Mouse (Mus musculus) embryonic facial prominence, embryonic 14.5 days (tissue): ENCODE results near the gene Med29. TPM values are rescaled to one million over a fixed set of nuclear protein-coding genes. Genes with fewer than 3 reads are reported as not detected.

Experiments
- ATAC-seq: fragments of 200-750 bp; cut with Nextera tagmentation; 2 replicates; pipeline ENCODE4 v1.8.0; 2017; ENCODE audit warnings: low read depth, moderate number of reproducible peaks, moderate TSS enrichment
- DNase-seq: peaks from one replicate; pipeline ENCODE4 v3.0.0-alpha.2; 2015; ENCODE audit warnings: low spot score
- H3K27ac ChIP-seq: fragments of 300-500 bp; sonication (generic); replicated peaks from 2 replicates; pipeline ENCODE4 v1.5.1; 2014; ENCODE audit warnings: low read depth, mild to moderate bottlenecking, low read length, moderate library complexity
- H3K27me3 ChIP-seq: fragments of 300-500 bp; sonication (generic); replicated peaks from 2 replicates; pipeline ENCODE4 v1.6.1; 2014; ENCODE audit warnings: low read length; ENCODE audit not compliant: control insufficient read depth, insufficient read depth
- H3K36me3 ChIP-seq: fragments of 300-500 bp; sonication (generic); 2 replicates; pipeline ENCODE4 v1.6.1; 2014; ENCODE audit warnings: low read length, mixed read lengths; ENCODE audit not compliant: control insufficient read depth, insufficient read depth
- H3K4me1 ChIP-seq: fragments of 300-500 bp; sonication (generic); 2 replicates; pipeline ENCODE4 v1.6.1; 2014; ENCODE audit warnings: antibody characterized with exemption, low read length; ENCODE audit not compliant: control insufficient read depth, insufficient read depth
- H3K4me2 ChIP-seq: fragments of 300-500 bp; sonication (generic); 2 replicates; pipeline ENCODE4 v1.6.1; 2014; ENCODE audit warnings: low read depth, mild to moderate bottlenecking, low read length, moderate library complexity, mixed read lengths
- H3K4me3 ChIP-seq: fragments of 300-500 bp; sonication (generic); 2 replicates; pipeline ENCODE4 v1.5.1; 2014; ENCODE audit warnings: low read depth, mild to moderate bottlenecking, low read length
- H3K9ac ChIP-seq: fragments of 300-500 bp; sonication (generic); 2 replicates; pipeline ENCODE4 v1.6.1; 2014; ENCODE audit warnings: low read depth, mild to moderate bottlenecking, low read length, moderate library complexity, mixed read lengths
- H3K9me3 ChIP-seq: fragments of 300-500 bp; sonication (generic); 2 replicates; pipeline ENCODE4 v1.6.1; 2016; ENCODE audit warnings: low read length; ENCODE audit not compliant: control insufficient read depth
- WGBS: fragments of 180-500 bp; shearing (Covaris S2); extraction: QIAGEN DNeasy Blood & Tissue Kit; methylation state at CpG from one replicate; pipeline ENCODE4 v1.1.7; 2014; 5-methylcytosine and 5-hydroxymethylcytosine counted together
- polyA plus RNA-seq: library from polyadenylated mRNA; unstranded; fragments of >200 nt; fragmentation: Nextera tagmentation; extraction: Ambion mirVana; gene quantifications from 2 replicates; pipeline ENCODE4 v1.2.1, GENCODE M21; 2014

Med29 gene
- polyA plus RNA-seq, 1 experiment from 2014 or later, result 48.2 TPM

DNA sequence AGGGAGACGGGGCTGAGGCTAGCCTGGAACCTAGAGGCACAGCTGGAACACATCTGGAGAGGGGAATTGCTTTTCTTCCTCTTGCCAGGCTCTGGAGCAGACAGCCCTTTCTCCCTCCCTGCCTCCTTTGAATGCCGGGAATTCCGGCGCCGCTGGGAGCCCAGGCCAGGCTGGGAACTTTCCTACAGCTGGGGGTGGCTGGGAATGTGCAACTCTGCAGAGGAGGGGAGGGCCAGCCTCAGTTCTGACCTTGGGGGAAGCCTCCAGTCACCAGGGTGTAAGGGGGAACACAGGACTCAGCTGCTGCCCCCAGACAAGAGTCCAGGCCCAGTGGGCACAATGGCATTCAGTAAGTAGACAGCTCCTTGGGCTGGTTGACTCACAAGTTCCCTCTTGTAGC lies 35.5 kb downstream of the Med29 start:
- no peaks in the 10 kb centered on the region for H3K27me3 ChIP-seq
- no peak overlapping the region for H3K4me2 ChIP-seq
- H3K4me3 ChIP-seq, result no peak overlapping the region
- 5% methylated on average over 3 of the region's 5 CpGs for WGBS
- H3K9me3 ChIP-seq, result no peaks in the 10 kb centered on the region
- ATAC-seq, result peak; percentile 42
- peak; percentile 72 for DNase-seq
- H3K36me3 ChIP-seq, result peaks cover 72% of the 10 kb centered on the region
- H3K4me1 ChIP-seq, result peaks cover 15% of the 10 kb centered on the region; the same call in 1 of the 2 replicates
- 0 out of 2 replicates have a peak overlapping the region, but pooled peaks have one; percentile 20 for H3K9ac ChIP-seq
- peak overlapping the region; percentile 74 for H3K27ac ChIP-seq

DNA sequence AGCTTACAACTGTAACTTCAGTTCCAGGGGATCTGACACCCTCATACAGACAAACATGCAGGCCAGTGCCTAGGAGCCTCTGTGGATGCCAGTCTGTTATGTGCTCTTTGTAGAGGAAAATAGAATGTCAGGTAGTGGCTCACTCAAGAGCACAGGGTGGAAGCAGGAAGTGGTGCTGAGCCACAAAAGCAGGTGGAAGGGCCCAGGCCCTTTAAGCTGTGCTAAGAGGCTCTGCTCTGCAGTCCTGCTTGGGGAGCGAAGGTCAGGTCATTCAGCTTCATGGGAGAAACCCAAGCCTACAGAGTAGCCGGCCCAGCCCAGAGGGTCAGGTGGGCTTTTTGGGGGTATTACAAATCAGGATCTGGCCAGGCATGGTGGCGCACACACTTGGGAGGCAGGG lies 37.3 kb downstream of the Med29 start:
- H3K9me3 ChIP-seq, result no peaks in the 10 kb centered on the region
- no peak overlapping the region for H3K4me3 ChIP-seq
- H3K9ac ChIP-seq, result no peak overlapping the region
- peaks cover 21% of the 10 kb centered on the region; the same call in 1 of the 2 replicates for H3K4me1 ChIP-seq
- H3K27ac ChIP-seq, result no peak overlapping the region
- DNase-seq (no peak), ATAC-seq (no peak)
- H3K36me3 ChIP-seq, result peaks cover 59% of the 10 kb centered on the region
- no peak overlapping the region for H3K4me2 ChIP-seq
- H3K27me3 ChIP-seq, result no peaks in the 10 kb centered on the region
- whole genome bisulfite sequencing, result 91% methylated on average over 3 of the region's 3 CpGs

DNA sequence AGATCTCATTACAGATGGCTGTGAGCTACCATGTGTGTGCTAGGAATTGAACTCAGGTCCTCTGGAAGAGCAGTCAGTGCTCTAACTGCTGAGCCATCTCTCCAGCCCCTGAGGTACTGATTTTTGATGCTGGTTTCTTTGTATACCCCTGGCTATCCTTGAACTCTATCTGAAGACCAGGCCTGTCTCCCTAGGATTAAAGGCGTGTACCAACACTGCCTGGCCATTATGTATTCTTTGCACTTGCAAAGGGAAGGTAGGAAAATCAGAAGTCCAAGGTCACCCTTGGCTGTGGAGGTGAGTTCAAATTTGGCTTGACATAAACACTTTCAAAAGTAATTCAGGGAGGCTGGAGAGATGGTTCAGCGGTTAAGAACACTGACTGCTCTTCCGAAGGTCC lies 37.9 kb downstream of the Med29 start:
- WGBS, result 96% methylated on average over 3 of the region's 3 CpGs
- peaks cover 25% of the 10 kb centered on the region; the same call in 1 of the 2 replicates for H3K4me1 ChIP-seq
- H3K36me3 ChIP-seq, result peaks cover 53% of the 10 kb centered on the region
- DNase-seq (no peak), ATAC-seq (no peak)
- H3K27ac ChIP-seq, result no peak overlapping the region
- no peak overlapping the region for H3K4me3 ChIP-seq
- no peaks in the 10 kb centered on the region for H3K9me3 ChIP-seq
- no peak overlapping the region for H3K4me2 ChIP-seq
- no peaks in the 10 kb centered on the region for H3K27me3 ChIP-seq
- no peak overlapping the region for H3K9ac ChIP-seq

DNA sequence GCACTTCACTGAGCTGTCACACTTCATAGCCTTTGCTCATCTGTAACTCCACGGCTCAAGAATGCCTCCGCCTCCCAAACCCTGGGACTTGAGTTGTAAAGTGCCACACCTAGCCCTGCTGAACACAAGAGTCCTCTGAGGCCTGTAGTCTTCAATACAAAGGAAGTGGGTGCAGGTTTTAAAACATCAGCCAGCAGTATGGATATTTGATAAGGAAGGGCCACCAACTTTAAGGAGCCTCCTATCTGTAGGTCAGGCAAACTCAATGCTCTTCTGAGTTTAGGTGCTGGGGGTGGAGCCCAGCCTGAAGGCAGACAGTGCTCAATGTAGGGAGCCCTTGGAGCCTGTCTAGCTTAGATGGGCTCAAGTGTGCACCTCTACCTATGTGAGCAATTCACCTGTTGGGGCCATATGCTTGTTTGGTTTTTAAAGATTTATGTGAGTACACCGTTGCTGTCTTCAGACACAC lies 38.4 kb downstream of the Med29 start:
- 87% methylated on average over 3 of the region's 3 CpGs for WGBS
- Histone ChIP-seq H3K27me3 (no peaks in the 10 kb centered on the region), H3K27ac (no peak overlapping the region), H3K36me3 (peaks cover 48% of the 10 kb centered on the region), H3K4me3 (no peak overlapping the region), H3K9me3 (no peaks in the 10 kb centered on the region), H3K9ac (no peak overlapping the region), H3K4me2 (no peak overlapping the region), H3K4me1 (peaks cover 28% of the 10 kb centered on the region; the same call in 1 of the 2 replicates)
- ATAC-seq (no peak), DNase-seq (no peak)

DNA sequence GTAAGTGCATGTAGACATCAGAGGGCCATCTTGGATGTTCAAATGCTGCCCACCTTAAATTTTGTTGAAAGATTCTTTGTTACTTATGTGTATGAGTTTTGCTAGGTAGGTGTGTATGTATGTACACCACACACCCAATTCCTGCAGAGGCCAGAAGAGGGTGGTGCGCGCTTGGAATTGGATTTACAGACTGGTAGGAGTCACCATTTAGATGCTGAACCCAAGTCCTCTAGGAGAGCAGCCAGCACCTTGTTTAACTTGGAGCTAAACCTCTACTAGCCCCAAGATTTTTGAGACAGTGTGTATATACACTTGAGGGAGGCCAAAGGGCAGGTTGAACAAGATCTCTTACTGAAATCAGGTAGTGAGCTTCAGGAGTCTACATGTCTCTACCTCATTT lies 39.2 kb downstream of the Med29 start:
- H3K9me3 ChIP-seq, result no peaks in the 10 kb centered on the region
- no peak for DNase-seq
- peaks cover 28% of the 10 kb centered on the region; the same call in 1 of the 2 replicates for H3K4me1 ChIP-seq
- peaks cover 44% of the 10 kb centered on the region for H3K36me3 ChIP-seq
- 93% methylated on average over 2 of the region's 2 CpGs for WGBS
- no peak overlapping the region for H3K4me2 ChIP-seq
- no peaks in the 10 kb centered on the region for H3K27me3 ChIP-seq
- no peak overlapping the region for H3K4me3 ChIP-seq
- no peak overlapping the region for H3K9ac ChIP-seq
- no peak overlapping the region for H3K27ac ChIP-seq
- no peak for ATAC-seq

DNA sequence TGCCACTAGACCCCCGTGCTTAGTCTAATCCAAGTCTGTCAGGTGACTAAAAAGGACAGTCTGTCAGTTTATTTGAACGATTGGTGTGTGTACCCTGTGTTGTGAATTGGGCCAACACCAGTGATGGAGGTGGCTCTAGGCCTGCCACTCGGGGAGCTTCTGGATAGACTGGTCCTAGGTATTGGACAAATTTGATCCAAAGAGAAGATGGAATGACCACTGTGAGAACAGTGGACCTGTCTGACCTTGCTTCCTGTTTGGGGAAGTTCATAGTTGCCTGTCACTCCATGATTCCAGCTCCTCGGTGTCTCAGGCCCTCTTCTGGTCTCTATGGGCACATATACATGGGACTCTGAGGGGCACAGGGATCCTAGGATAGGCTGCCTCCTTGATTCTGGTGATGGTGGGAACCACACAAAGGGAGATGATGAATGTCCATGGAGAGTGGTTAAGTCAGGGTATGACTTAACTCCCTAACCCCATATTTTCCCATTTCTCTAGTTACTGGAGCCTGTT lies 40.8 kb downstream of the Med29 start:
- Histone ChIP-seq H3K36me3 (peaks cover 44% of the 10 kb centered on the region), H3K4me1 (peaks cover 16% of the 10 kb centered on the region; the same call in 1 of the 2 replicates), H3K4me2 (peak overlapping the region; percentile 63), H3K27ac (no peak overlapping the region), H3K9me3 (no peaks in the 10 kb centered on the region), H3K4me3 (peak overlapping the region; percentile 91), H3K27me3 (no peaks in the 10 kb centered on the region), H3K9ac (peak overlapping the region; percentile 98)
- ATAC-seq (no peak), DNase-seq (no peak)
- WGBS, result 32% methylated on average over 4 of the region's 4 CpGs

DNA sequence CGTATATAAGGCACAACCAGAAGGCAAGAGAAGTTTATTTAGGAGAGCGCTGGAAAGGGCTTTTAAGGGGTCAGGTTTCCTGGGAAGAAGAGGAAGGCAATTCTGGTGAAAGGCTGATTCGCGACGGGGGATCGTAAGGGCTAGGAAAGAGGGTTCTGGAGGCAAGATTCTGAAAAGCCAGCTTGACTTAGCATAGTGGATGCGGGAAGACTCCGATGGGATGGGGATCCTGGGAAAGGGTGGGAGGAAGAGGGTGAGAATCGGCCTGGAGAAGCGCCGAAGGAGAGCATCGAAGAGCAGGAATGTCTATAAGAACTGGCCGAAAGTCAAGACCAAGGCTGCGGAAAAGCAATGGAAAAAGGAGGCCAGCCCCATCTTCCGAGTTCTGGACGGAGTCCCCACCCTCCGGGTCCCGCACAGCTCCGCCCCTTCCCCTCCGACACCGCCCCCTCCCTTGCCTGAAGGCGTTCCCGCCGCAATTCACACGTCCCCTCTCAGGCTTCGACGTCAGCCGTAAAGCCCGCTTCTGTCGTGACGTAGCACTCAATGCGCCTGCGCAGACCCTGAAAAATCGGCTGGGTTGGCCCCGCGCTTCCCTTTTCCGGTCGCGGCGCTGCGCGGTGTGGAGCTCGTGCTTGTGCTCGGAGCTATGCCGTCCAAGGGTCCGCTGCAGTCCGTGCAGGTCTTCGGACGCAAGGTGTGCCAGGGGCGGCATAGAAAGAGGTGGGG lies 42.2 kb downstream of the Med29 start, which contains the start of gene Rps16:
Gene Rps16 (plus strand): TSS at position 498 of the 729 bp plus-strand sequence.
- Histone ChIP-seq H3K36me3 (peaks cover 36% of the 10 kb centered on the region), H3K4me3 (peak within 1 kb of the TSS; percentile 91), H3K4me2 (peak within 1 kb of the TSS; percentile 63), H3K27ac (peak within 1 kb of the TSS; percentile 97), H3K9me3 (no peaks in the 10 kb centered on the region), H3K9ac (peak within 1 kb of the TSS; percentile 98), H3K4me1 (peaks cover 14% of the 10 kb centered on the region; the same call in 1 of the 2 replicates), H3K27me3 (no peaks in the 10 kb centered on the region)
- DNase-seq (peak; percentile 98), ATAC-seq (peak; percentile 94)
- WGBS, result under 1% methylated on average over 44 of the region's 50 CpGs

DNA sequence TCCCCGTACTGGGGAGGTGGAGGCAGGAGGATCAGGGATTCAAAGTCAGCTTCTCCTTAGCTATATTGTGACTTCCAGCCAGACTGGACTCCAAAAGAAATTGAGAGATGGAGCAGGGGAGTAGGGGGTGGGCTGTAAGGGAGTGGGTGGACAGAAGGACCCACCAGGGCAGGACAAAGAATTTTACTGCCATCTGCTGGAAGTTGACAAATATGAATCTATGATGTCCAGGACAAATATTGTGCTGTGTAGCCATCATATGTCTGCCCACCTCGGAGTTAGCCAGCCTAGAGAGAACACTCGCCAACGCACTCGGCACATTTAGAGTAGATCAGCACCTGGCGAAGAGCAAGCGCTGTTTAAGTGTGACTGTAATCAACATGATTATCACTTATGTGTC lies 43.9 kb downstream of the Med29 start:
- 82% methylated on average over 7 of the region's 7 CpGs for WGBS
- Histone ChIP-seq H3K4me2 (no peak overlapping the region), H3K9ac (no peak overlapping the region), H3K9me3 (no peaks in the 10 kb centered on the region), H3K36me3 (peaks cover 20% of the 10 kb centered on the region), H3K27me3 (no peaks in the 10 kb centered on the region), H3K4me3 (no peak overlapping the region), H3K4me1 (peaks cover 14% of the 10 kb centered on the region), H3K27ac (no peak overlapping the region)
- no peak for ATAC-seq
- no peak for DNase-seq
